Mouse (Mus musculus) mouse trophoblast stem cell (cell line): Measurements from ENCODE around the gene Itpkb.

Experiments used
- in situ Hi-C, 2 experiments: fragments of 300-500 bp; cut with MseI, MboI; formaldehyde crosslinking; loops; 2 replicates in 1 of 2; 3 replicates in 1 of 2; pipeline ENCODE4 v1.15.1; 2025

Gene Itpkb

DNA sequence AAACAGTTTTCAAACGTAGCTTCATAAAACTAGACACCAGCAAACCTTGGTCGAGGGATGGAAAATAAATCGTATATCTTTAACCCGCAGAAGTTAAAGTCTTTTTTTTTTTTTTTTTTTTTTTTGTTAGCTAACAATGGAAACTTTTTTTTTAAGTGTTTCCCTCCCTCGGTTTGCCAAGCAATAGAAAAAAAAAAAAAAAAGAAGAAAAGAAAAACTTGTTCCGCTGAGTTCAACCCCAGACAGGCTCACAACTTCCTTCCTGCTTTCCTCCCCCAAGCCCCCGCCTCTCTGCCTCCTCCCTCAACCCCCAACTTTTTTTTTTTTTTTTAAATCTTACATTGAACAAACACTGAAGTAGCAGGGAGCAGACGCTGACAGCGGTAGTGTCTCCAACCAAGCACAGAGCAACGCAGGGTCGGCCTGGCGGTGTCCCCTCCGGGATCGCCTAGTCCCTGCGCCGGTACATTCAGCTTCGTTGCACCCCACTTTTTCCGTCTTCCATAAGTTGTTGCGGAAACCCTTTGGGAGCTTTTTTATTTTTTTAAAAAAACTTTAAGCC, at the start of gene Itpkb:
Gene Itpkb (plus strand): TSS at position 341 of the 562 bp plus-strand sequence.
- in situ Hi-C loops, result no loop called here

DNA sequence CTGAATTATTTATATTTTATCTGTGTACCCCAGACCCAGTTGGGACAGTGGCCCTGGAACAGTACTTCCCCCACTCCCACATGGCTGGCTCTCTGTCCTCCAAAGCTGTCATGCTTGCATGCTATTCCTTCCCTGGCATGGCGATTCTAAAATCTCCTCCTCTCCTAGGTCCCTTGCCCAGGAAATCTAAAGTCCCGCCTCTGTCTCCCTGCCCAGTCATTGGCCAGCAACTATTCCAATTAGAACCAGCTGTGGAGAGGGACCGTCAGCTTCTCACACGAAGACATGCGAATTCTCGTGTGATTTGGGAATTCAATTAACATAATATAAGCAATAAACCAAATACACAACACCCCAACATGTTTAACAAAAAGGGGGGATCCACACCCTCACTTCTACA, 47.7 kb upstream of the Itpkb start:
- in situ Hi-C loops, result no loop called here

DNA sequence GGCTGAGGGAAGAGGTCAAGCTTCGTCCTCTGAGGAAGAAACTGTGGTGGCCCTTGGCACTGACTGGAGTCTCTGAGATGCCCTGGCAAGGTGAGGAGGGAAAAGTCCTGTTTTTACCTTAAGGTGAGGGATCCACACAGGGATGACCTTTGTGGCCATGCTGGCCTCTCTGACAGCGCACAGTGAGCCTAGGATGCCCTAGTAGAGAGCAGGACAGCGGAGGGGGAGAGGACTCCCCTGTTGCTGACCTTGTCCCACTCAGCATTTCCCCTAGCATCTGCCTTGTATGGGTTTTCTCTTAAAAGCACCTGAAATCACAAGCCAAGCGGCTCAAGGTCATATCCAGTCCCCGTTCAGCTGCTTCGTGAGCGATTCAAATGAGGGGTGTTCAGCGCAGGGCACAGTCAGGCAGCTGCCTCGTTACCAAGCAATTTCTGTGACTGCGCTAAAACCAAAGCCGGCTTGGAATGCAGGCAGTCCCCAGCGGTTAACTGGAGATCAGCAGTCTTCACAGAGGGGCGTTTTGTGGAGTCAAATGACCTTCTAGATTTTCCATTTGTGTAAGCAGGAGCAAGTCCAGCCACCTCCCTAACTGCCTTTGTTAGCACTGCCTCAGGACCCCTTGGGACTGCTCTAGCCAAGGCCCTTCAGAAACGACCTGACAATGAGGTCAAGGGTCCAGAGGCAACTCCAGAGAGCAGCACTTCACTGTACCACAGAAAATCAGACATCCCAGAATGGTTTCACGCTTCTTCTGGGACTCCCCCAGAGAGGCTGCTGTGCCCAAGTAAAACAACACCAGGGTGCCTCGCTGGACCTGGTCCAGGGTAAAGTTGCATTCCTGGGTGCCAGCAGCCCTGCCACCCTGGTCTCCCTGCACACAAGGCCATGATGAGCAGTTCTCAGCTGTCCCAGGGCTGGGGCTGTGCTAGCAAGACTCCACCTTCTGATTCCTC, 46.2 kb upstream of the Itpkb start:
- in situ Hi-C loops, result no loop called here

DNA sequence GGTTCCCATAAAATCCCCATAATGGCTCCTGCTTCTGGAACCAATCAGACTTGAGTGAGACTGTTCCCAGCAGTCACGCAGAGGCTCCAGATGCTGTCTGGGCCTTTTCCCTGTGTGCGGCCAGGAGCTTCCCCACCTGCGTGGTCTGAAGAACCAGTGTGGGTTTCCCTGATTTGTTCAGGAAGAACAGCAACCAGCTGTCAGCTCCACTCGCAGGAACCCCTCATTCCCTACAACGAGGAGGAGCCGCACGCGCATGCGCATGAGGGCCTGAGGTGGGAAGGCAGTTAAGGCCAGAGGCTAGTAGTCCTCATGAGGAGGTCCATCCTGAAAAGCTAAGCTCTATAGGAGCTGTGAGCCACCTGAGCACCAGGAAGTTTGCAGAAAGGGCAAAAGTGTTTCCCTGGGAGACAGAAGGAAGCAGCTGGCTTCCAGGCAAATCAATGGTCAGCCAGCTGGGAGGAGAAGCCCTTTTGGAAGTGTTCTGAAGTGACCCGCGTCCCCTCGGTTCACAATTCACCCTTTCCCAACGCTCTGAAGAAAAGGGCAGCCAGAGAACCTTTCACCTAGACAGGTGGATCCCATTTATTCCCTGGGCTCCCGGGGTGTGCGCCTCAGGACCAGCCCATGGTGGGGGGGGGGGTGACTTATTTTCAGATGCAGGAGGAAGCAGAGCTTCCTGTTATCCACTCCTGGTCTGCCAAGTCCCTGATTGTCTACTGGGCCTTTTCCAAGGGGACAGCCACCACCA, 44.0 kb upstream of the Itpkb start:
- in situ Hi-C loops, result no loop called here

DNA sequence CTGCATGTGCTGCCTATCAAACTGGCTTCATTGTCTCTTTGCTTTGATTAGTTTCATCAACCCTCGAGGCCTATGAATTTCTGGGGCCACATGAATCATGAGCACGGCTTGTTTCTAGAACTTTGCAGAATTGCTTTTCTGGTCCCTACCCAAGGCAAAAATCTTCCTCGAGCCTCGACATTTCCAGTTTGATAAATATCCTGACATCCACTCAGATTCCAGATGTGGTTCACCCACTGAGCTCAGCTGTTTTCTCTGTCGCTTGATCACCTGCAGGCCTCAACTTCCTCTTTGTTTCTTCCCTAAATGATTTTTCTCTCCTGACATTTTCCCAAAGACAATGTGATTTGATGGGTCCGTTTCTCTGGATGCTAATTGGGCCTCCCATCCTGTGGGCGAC, 42.1 kb upstream of the Itpkb start:
- in situ Hi-C loops, result no loop called here

DNA sequence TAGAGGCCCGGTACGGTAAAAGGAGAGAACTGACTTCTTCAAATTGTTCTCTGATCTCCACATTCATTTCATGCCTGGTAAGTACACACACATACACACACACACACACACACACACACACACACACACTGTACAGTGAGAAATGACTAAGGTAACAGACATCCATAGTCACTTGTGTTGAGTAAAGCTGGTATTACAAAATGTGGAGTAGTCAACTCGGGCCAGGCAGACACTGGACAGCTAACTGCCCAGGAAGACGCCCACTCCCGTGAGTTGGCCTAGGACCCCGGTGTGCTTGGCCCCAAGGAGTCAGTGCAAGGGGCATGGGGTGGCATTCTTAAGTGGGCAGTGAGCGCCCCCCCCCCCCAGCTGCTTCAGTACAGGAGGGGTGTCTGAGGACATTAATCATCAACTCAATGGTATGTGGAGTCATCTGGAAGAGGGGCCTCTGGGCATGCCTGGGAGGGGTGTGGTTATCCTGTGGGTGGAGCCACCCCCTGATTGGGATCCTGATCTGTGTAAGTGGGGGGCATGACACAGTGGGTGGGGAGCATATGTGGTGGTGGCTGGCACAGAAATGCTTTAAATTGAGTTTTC, 41.3 kb upstream of the Itpkb start:
- in situ Hi-C loops, result no loop called here

DNA sequence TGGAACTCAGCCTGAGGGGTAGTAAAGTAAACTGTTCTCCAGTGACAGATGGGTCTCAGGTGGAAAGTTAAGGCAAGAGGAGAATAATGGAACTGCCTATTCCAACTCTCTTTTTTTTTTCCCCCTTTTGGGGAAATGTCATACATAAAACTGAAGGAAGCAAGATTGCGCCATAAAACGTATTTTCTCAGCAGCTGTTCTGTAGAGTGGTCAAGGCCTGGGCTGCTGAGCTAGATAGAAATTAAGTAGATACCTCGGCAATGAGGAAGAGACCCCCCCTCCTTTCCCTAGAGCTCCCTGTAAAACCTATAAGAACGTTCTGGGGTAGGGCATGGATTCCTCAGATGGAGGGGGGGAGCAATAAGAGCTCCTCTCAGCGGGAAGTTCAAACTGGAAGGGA, 40.5 kb upstream of the Itpkb start:
- in situ Hi-C loops, result no loop called here

DNA sequence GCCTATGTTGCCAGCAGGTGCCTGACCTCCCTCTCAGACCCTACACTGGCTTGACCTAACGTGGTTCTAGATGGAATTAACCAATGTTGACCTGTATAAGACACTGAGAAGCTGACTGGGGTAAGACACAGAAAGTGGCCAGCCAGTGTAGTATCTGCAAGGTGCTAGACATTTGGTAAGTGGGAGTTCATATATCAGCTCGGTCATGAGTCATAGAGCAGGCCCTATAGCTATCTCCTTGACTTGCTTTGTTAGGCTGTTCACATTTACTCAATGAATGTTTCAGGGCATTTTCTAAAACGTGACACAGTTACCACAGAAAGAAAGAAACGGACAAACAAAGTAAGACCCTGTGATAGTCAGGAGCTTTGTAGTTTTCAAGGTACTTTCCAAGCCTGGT, 39.9 kb upstream of the Itpkb start:
- in situ Hi-C loops, result no loop called here

DNA sequence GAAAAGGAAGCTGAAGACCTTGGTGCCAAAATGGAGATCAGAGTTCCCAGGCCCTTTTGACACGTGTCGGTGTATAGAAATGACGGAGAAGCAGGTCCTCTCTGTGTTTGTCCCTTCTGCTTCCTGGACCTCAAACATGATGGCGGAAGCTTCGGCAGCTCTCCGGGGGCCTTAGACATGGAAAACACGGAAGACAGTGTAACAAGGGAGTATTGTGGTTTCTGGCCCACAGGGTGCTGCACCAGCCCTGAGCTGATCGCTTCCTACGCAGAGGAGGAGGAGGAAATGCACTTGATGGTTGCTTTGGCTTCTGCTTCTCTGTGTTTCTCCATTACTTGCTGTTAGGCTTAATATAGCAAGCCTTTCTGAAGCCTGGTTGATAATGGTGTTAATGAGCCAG, 34.2 kb upstream of the Itpkb start:
- in situ Hi-C loops, result no loop called here

DNA sequence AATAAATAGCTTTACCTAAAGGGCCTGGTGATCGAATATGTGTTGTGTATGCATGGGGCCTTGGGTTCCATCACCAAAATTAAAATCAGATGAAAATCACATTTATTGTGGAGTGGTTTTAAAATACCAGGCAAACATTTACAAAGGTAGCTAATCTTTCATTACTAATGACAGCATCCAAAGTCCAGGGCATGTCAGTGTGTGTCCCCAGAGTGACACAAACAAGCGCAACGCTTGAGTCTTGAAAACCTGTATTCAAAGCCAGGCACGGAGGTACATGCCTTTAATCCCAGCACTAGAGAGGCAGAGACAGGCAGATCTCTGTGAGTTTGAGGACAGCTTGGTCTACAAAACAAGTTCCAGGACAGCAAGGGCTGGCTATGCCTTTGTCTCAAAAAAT, 30.6 kb upstream of the Itpkb start:
- in situ Hi-C loops, result no loop called here

DNA sequence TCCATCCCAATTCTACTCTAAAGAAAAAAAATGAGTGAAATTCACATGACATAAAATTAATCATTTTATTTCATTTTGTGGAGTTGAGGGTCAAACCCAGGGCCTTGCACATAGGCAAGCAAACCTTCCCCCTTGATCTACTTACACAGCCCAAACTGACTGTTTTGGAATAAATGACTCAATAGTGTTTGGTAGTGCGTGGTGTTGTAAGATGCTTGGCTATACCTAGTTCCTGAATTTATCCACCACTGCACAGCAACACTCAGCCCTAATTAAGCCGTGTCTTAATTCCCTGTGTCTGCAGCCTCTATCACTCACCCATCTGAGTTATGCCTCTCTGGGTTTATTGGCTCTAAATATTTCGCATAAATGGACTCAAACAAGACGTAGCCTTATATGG, 30.0 kb upstream of the Itpkb start:
- in situ Hi-C loops, result no loop called here

DNA sequence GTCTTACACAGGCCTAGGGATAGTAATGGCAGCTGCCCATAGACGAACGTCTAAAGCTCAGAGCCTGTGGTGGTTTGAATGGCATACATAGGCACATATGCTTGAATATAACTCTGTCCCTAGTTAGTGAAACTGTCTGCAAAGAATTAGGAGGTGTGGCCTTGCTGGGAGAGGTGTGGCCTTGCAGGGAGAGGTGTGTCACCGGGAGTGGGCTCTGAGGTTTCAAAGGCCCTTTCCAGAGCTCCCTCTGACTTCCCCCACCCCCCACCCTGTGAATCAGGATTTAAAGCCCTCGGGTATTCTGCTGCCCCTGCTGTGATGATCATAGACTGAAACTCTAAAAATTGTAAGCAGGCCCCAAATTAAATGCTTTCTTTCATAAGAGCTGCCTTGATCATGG, 29.3 kb upstream of the Itpkb start:
- in situ Hi-C loops, result no loop called here

DNA sequence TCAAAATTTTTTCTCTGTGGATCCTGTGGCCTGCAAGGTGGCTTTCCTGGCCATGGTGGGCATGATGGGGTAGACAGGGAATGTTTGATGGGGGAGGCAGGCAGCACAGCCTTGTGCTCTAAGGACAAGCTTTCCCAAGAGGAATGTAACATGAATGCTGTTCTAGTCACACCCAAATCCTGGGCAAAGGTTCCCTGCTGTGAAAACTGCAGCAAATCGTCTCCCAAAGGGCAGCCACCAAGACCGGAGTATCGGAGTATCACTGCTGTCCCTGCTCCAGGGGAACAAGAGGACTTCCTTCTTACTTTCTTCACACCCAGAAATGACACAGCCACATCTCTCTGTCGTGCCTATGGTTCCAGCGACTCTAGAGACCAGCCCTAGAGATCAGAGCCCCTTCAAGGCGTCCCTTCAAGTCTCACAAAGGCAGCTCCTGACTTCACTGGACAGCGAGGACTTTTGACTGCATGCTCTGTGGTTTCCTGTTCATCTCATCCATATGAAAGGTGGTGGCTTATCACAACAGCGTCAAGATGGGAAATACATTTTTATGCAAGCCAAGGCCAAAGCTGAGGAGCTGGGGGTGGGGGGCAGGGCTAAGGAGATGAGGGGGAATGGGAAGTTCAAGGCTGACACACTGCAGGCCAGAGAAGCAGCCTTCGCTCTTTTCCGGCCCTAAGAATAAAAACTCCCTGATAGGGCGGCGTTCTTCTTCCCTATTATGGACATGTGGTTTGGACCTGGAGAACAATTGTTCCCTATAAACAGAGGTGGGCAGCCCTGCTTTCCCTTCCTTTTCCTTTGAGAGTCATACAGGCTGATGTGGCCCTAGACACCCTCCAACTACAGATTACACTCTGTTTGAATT, 27.8 kb upstream of the Itpkb start:
- in situ Hi-C loops, result no loop called here

DNA sequence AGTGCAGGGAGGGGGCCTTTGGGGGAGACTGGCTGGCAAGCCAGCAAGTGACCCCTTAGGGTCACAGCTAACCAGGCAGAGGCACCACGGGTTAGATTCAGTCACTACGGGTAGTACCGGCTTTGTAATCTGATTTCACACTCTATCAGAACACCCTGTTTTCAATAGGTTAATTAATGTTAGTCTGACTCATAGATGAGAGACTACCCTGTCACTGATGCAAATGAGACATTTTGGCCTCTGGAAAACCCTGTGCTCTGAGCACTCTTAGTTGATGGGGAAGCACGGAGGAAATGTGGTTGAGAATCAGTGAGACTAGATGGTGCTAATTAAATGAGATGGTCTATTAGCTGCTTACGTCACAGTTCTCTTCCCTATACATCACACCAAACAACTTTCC, 26.7 kb upstream of the Itpkb start:
- in situ Hi-C loops, result no loop called here

DNA sequence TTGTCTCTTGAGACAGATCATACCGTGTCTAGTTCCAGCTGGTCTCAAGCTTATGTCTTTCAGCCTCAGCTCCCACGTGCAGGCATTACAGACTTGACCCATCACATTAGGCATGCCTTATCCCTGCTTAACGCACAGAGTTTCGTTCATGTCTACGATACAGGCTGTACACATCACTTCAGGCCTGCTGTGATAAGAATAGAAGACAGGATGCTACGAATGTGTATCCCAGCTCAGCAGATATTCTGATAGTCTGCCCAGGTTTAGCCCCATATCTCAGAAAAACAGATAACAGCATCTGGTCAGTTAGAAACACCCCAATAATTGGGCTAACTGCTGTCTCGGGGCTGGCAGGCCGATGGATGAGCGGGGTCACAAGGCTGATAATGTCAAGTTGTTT, 23.4 kb upstream of the Itpkb start:
- in situ Hi-C loops, result no loop called here

DNA sequence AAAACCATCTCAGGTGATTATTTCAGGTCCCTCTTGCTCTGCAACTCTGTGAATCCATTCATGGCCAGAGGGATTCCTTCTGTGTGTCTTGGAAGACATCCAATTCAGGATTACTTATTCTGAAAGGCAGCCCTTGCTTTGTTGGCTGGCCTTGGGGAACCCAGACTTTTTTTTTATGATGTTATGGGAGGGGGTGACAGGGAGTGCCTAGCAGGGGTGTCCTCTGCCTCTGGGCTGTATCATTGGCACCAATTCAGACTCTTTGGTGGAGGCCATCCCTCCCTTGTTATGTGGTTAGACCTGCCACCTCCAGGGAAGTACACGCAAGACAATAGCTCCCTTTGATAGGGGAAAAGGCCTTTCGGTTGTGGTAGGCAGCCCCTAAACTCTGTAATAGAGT, 22.6 kb upstream of the Itpkb start:
- in situ Hi-C loops, result no loop called here

DNA sequence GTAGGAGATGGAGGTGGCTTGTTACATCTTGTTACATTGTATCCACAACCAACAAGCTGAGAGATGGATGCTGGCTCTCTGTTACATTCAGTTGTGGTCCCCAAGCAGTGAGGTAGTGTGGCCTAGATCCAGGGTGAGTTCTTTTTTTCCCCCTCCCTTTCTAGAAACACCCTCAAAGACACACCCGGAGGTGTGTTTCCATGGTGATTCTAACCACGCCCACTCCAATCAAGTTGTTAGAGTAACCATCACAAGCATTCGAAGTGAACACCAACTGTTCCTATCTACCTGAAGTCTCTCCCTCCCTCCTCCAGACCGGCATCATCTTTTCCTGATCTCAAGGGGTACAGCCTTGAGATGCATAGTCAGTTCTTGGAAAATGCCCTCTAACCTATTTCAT, 21.4 kb upstream of the Itpkb start:
- in situ Hi-C loops, result no loop called here

DNA sequence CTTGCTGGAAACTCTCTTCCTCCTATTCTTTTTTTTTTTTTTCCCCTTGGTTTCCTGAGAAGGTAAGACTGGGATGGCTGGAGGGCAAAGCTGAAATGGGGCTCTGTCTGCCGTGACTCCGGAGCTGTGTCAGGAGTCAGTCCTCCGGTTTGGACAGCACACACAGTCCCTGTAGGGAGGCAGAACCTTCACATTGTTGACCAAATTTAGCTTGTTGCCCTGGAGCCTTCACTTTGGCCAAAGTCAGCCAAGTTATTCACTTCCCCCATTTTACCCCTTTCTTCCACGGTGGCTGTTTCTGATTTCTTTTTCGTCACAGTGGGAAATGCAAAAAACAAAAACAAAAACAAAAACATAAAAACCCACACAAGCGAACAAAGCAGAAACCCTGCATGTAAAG, 18.0 kb upstream of the Itpkb start:
- in situ Hi-C loops, result no loop called here

DNA sequence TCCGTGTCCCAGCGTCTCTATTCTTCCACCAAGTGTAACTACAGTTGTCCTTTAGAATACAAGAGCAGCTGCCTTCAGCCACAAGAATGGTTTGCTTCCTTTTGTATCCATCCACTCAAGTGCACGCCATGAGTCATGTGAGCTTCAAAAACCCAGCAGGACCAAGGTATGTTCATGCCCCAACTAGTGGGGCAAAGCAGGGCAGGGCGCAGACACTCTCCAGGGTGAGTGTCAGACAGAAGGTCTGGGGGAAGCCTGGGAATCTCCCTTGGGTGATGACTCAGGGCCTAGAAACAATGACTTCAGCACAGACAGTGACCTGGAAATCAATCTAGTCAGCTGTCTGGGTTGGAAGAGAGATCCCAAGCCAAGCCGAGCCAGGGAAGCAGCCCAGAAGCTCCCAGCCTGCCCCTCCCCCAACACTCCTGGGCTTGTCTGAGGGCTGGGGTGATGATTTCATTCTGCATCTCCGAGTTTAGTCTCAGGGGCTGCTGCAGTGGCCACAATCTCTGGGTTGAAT, 17.4 kb upstream of the Itpkb start:
- in situ Hi-C loops, result no loop called here

DNA sequence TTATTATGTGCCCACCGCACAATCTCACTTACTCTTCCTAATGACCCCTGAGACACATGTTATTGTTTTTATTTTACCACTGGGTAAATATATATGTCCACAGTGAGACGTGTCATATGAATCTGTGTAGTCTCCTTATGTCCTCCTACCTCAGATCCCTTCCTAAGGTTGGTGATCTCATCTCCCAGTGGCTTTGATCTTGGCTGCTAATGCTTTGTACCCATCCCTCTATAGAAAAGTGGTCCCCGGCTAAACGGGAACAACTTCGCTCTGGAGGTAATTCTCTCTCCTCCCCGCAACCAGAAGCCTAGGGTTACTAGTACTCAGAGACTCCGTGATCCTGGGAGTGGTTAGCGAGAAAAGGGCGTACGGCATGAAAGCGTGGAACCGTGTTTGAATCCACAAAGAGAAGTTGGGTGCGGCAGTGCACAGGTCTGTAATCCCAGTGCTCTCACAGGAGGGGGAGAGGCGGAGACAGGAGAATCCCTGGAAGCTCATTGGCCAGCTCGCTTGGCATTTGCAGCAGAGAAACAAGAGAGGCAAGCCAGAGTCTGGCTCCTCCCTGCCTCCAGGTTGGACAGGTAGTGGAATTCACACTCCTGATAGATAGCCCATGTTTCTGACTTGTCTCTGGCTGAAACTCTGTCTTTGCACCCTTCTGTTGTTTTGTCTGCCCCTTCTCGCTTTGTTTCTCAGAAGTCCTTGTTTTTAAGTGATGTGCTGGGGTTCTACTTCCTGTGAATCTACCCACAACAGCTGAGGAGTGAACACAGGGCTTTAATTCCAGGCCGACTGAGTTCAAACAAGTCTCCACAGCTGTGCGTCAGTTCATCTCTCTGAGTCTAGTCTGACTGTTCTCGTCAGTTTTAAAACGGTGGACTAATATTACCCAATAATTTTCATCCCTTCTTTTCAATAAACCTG, 16.5 kb upstream of the Itpkb start:
- in situ Hi-C loops, result no loop called here
